Mouse (Mus musculus) C2C12 (cell line): ENCODE results near the gene Islr.

ENCODE experiments used
- CEBPB ChIP-seq: IDR thresholded peaks from one replicate; pipeline ENCODE4 v1.6.1; 2011; ENCODE audit warnings: low read depth, mild to moderate bottlenecking, control low read depth, moderate library complexity
- CTCF ChIP-seq: IDR thresholded peaks from one replicate; pipeline ENCODE4 v1.5.1; 2011; ENCODE audit not compliant: control insufficient read depth, insufficient read depth, insufficient read length
- FOSL1 ChIP-seq: IDR thresholded peaks from one replicate; pipeline ENCODE4 v1.8.0; 2011; ENCODE audit warnings: mild to moderate bottlenecking, low read length; ENCODE audit not compliant: poor library complexity, insufficient read depth, severe bottlenecking
- MAX ChIP-seq: IDR thresholded peaks from one replicate; pipeline ENCODE4 v1.6.1; 2011; ENCODE audit warnings: mild to moderate bottlenecking, control low read depth
- MYOD1 ChIP-seq: IDR thresholded peaks from one replicate; pipeline ENCODE4 v1.6.1; 2011; ENCODE audit warnings: low read depth; ENCODE audit not compliant: control insufficient read depth, insufficient read length
- MYOG ChIP-seq: IDR thresholded peaks from one replicate; pipeline ENCODE4 v1.6.1; 2011; ENCODE audit not compliant: control insufficient read depth, insufficient read length; ENCODE audit errors: extremely low read depth
- USF1 ChIP-seq: IDR thresholded peaks from one replicate; pipeline ENCODE4 v1.6.1; 2011; ENCODE audit warnings: low read depth, mild to moderate bottlenecking, control low read depth, moderate library complexity

DNA sequence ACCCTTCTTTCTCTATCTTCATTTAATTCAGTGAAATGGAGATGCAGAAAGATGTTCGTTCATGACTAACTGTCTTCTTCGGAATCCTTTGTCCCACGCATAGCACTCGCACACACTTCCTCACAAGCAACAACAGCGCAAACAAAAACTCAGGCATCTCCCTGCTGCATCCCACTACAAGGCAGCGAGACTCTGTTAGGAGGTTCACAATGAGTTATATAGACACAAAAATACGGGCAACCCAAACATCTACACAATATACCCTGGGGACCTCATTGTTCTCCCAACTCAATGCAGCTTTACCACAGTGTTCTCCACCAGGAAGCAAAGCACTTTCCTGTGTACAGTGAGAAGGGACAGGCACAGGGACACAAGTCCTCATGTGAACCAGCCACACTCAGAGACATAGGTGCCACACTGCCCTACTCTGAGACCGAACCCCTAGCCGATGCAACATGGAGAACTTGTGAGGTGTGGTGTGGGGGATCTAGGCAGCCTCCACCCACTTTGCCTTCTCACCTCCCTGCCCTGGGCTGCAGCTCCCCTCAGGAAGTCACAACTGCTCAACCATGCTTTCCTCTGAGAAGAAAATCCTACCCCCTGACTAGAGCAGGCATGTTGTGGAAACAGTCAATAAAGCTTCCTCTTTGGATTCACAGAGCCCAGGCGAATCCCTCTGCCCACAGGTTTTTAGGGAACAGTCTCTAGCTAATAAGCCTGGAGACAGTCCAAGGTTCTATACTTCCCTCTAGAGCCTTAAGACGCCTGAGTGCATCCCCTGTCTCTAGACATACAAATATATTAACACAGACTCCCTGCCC, 3.6 kb downstream of the Islr start:
- TF ChIP-seq CTCF (no peak), USF1 (no peak), MYOD1 (no peak), CEBPB (no peak), MYOG (no peak), MAX (no peak), FOSL1 (no peak)
